Mouse (Mus musculus) kidney, embryonic 16.5 days (tissue): ENCODE data around the gene Oard1. TPM values are rescaled to one million over a fixed set of nuclear protein-coding genes. Genes with fewer than 3 reads are reported as not detected.

Experiments used
- ATAC-seq: fragments of 200-750 bp; cut with Nextera tagmentation; 2 replicates; pipeline ENCODE4 v1.8.0; 2017; ENCODE audit warnings: moderate TSS enrichment; ENCODE audit not compliant: low FRiP score, low TSS enrichment
- H3K27ac ChIP-seq: fragments of 300-500 bp; sonication (generic); 2 replicates; pipeline ENCODE4 v1.5.1; 2014; ENCODE audit warnings: low read length
- H3K27me3 ChIP-seq: fragments of 300-500 bp; sonication (generic); 2 replicates; pipeline ENCODE4 v1.6.1; 2014; ENCODE audit warnings: low read length, control low read depth, mixed read lengths; ENCODE audit not compliant: insufficient read depth
- H3K36me3 ChIP-seq: fragments of 300-500 bp; sonication (generic); 2 replicates; pipeline ENCODE4 v1.6.1; 2014; ENCODE audit warnings: low read length, control low read depth, mixed read lengths; ENCODE audit not compliant: insufficient read depth
- H3K4me1 ChIP-seq: fragments of 300-500 bp; sonication (generic); 2 replicates; pipeline ENCODE4 v1.6.1; 2014; ENCODE audit warnings: low read length, control low read depth, mixed read lengths; ENCODE audit not compliant: insufficient read depth
- H3K4me2 ChIP-seq: fragments of 300-500 bp; sonication (generic); replicated peaks from 2 replicates; pipeline ENCODE4 v1.6.1; 2014; ENCODE audit warnings: low read depth, low read length
- H3K4me3 ChIP-seq: fragments of 300-500 bp; sonication (generic); 2 replicates; pipeline ENCODE4 v1.5.1; 2014; ENCODE audit warnings: mild to moderate bottlenecking, low read length
- H3K9ac ChIP-seq: fragments of 300-500 bp; sonication (generic); replicated peaks from 2 replicates; pipeline ENCODE4 v1.6.1; 2014; ENCODE audit warnings: low read length
- H3K9me3 ChIP-seq: fragments of 300-500 bp; sonication (generic); 2 replicates; pipeline ENCODE4 v1.6.1; 2016; ENCODE audit warnings: low read length, control low read depth
- WGBS: fragments of 180-500 bp; shearing (Covaris S2); extraction: QIAGEN DNeasy Blood & Tissue Kit; methylation state at CpG from one replicate; pipeline ENCODE4 v1.1.7; 2014; 5-methylcytosine and 5-hydroxymethylcytosine counted together
- polyA plus RNA-seq: library from polyadenylated mRNA; unstranded; fragments of >200 nt; fragmentation: Nextera tagmentation; extraction: Ambion mirVana; gene quantifications from 2 replicates; pipeline ENCODE4 v1.2.1, GENCODE M21; 2015

Oard1 gene
- polyA plus RNA-seq, 1 experiment from 2014 or later, result 77.9 TPM

DNA sequence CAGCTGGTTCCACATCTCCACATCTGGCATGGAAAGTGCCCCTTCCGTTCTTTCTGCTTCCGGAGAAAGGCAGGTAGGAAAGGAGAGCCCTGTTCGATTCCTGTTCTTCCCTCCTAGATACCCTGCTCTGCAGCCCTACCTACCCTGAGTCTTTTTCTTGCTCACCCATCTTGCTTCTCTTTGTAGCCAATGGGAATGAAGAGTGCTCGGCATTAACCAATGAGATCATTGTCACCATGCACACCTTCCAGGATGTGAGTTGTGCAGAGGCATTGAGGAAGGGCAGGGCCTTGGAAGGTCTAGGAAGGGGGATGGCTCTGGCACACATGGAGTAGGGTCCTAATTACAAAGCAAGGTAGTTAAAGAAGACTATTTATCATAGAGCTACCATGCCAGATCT, 53.6 kb downstream of the Oard1 start:
- Histone ChIP-seq H3K9ac (no peak overlapping the region), H3K36me3 (no peaks in the 10 kb centered on the region), H3K4me1 (no peaks in the 10 kb centered on the region), H3K9me3 (no peaks in the 10 kb centered on the region), H3K4me2 (no peak overlapping the region), H3K4me3 (no peak overlapping the region), H3K27me3 (no peaks in the 10 kb centered on the region), H3K27ac (no peak overlapping the region)
- ATAC-seq, result no peak
- WGBS, result 96% methylated on average over 4 of the region's 4 CpGs

Other genes starting within 250 kb of the Oard1 start
- gene A530064D06Rik, start 242.7 kb upstream of the Oard1 start, polyA plus RNA-seq, result 0.15 TPM in 1 of 2 replicates, not detected in the other
- 0.14 TPM in 1 of 2 replicates, not detected in the other for gene Trem1, start 177.2 kb upstream of the Oard1 start, polyA plus RNA-seq
- 0.21 TPM in 1 of 2 replicates, not detected in the other for gene Trem3, start 162.2 kb upstream of the Oard1 start, polyA plus RNA-seq
- gene Treml4, start 145.7 kb upstream of the Oard1 start, polyA plus RNA-seq, result 0.41 and 0.46 TPM in 2 replicates
- gene Treml2, start 110.5 kb upstream of the Oard1 start, polyA plus RNA-seq, result 0.09 and 0.32 TPM in 2 replicates
- gene B430306N03Rik, start 93.9 kb upstream of the Oard1 start, polyA plus RNA-seq, result 0.17 and 0.25 TPM in 2 replicates
- gene Trem2, start 63.6 kb upstream of the Oard1 start, polyA plus RNA-seq, result 1.8 and 2.4 TPM in 2 replicates
- gene Treml1, start 50.1 kb upstream of the Oard1 start, polyA plus RNA-seq, result 0.59 and 0.66 TPM in 2 replicates
- 16.6 and 18.9 TPM in 2 replicates for gene Nfya, start 108 bp upstream of the Oard1 start, polyA plus RNA-seq
- gene Apobec2, start 22.9 kb downstream of the Oard1 start, polyA plus RNA-seq, result 2.6 and 2.7 TPM in 2 replicates
- gene Tspo2, start 41.5 kb downstream of the Oard1 start, polyA plus RNA-seq, result 1.7 and 2.0 TPM in 2 replicates
- 8.3 and 8.8 TPM in 2 replicates for gene Unc5cl, start 44.9 kb downstream of the Oard1 start, polyA plus RNA-seq